Mouse (Mus musculus): Measurements from ENCODE around the gene Myl4.

- no peak for TF ChIP-seq CTCF (IDR thresholded peaks at IDR 0.05)
- TF ChIP-seq POLR2A (IDR thresholded peaks at IDR 0.05; ENCODE audit: insufficient read depth, low read depth, low read length) = no peak
Observed at GRCm38 (mm10) chr11:104609033-104609684, 58.7 kb downstream of the Myl4 start.
